Mouse (Mus musculus): Measurements from ENCODE around the gene Cfap43. TPM values are rescaled to one million over a fixed set of nuclear protein-coding genes. Genes with fewer than 3 reads are reported as not detected.

Cfap43 gene
- total RNA-seq, 2 experiments from 2014 or later = 1.2 to 1.7 TPM

DNA sequence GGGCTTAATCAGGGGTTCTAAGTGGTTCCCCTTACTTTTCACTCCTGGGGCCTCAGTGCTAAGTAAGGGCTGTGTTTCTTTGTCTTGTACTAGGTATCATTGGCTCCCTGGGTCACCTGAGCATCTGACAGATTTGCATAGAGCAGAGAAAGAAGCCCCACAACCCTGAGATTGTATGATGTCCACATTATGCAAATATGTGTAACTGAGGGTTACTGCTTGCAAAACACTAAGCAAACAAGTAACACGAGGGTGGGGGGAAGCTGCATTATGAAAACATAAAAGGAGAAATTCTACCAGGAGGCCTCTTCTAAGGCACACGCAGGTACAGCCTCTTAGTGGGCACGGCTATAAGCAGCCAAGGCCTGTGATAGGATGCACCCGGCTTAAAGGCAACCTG lies 3.8 kb downstream of the Cfap43 start:
- no peak for DNase-seq
- intact Hi-C loops (cut with DNase I) = no loop called here

DNA sequence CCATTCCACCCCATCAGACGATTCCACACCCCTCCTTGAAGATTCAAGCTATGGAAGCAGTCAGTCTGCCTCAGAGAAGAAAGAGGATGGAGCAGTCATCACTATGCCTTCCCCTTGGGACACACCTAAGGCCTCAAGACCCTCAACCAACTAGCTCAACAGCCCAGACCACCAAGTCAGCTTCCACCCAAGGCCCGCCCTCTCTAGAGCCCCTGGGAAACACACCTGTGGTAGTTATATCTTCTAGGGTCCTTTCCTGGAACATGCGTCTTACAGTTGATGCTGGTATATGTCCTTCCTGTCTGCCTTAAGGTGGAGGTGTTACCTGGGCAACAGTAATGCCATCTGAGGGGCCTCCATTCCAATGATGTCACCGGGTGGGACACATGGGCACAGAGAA lies 4.9 kb downstream of the Cfap43 start:
- no peak for DNase-seq
- intact Hi-C loops (cut with DNase I) = no loop called here

DNA sequence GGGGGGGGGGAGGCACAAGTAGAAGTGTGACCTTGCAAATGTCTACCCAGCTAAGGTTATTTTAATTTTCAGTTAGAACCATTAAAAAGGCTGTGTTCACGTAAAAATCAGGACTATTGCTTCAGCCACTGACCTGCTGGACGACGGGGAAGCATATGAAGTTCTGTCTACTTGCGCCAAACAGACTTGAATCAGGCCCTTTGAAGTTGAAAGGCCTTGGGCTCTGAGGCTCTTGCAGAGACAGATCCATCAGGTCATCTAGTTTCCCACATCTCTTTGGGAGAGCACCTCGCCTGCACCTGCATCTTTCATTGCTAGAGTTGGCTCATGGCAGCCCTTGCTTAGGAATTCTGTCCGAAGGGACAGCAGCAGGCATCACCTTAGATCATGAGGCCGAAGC lies 5.7 kb downstream of the Cfap43 start:
- intact Hi-C loops (cut with DNase I) = no loop called here
- DNase-seq = no peak

DNA sequence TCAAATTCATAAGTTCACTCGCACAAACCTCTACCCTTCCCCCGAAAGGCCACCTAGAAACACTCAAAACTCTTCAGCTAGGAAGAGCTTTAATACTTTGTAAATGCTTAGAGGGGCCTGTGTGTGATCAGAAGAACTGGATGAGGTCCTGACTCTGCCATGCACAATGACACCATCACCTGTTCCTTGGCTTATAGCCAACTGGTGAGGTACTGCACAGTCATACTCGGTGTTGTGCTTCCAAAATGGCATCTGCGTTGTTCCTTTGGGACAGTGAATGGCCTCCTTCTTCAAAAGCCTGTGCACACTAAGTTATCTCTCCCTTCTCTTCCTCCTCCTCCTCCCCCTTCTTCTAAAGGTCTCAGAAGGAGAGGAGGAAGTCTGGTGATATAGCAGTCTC lies 8.3 kb downstream of the Cfap43 start:
- DNase-seq = no peak
- intact Hi-C loops (cut with DNase I) = no loop called here

DNA sequence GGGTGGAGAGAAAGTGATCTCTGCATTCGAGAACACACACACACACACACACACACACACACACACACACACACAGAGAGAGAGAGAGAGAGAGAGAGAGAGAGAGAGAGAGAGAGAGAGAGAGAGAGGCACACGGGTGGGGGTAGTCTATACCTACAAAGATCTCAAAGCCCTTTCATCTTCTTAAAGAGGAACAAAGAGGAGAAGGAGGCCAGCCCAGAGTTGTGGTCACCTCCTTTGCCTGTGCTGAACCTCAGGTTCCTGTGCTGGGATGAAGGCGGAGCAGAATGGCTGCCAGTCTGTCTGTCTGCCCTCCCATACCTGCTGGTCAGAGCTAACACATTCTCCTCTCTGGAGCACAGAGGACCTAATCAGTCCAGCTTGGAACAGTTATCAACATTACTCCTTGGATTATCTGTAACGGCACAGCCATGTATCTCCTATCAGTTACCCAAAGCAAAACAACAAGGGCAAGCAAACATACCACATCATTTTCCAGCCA lies 8.9 kb downstream of the Cfap43 start:
- no peak for DNase-seq
- intact Hi-C loops (cut with DNase I) = no loop called here

DNA sequence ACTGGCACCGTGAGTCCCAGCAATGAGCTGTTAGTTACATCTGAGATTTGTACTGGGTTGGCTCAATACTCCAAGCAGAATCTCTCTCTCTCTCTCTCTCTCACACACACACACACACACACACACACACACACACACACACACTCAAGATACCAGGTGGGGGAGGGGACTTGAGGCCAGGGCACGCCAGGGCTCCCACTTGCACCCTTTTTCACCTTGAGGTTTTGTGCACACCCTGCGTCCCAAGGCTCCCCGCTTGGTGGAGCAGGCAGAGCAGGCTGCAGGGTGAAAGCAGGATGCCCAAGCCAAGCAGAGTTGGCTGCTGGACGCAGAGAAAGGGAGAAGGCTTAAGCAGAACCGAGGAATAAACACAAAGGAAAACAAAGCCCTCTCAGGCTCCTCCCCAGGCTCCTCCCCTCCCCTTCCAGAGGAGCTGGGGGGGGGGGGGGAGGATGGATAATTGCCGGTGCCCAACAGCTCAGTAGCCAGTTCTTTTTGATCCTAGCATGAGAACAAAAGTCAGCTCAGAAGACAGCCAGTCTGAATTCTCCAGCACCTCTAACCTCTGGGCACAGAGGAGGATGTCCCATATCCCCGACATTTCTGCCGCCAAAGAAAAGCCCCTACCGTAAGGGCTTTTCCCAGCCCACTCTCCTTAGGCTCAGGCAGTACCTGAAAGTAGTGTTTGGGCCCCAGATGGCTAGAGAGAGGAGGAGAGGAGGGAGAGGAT lies 9.5 kb downstream of the Cfap43 start:
- DNase-seq = no peak
- intact Hi-C loops (cut with DNase I) = no loop called here

DNA sequence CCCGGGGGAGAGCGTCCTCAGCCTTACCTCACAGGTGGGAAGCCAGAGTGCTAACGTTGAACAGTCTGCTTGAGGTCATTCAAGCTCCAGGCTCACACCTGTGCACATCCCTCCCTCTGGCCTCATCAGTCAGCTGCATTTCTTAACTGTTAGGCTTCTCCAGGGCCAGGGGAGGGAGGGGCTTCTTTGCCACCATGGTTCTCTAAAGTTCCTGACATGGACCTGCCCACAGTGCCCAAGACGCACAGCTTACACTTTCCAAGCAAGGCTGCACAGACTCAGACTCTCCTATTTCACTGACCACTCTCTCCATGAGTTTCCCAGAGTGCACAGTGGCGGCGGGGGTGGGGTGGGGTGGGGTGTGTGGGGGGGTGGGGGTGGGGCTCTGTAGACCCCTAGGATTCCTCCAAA lies 10.1 kb downstream of the Cfap43 start:
- DNase-seq = no peak
- intact Hi-C loops (cut with DNase I) = no loop called here

DNA sequence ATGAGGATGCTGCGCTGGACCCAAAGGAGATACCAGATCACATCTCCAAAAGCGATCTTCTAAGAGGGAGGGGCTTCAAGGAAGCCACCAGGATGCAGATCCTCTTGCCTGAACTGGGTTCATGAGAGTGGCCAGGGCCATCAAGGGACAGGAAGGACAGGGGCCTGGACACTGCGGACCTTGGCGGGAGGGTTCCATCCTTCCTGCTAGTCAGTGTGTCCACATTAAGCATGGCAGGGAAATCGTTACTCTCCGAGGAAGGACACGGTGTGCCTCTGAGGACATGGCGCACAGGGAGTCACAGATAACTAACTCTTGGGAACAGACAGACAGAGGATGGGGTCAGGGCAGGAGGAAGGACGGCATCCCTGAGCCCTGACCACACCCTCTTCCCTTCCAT lies 11.5 kb downstream of the Cfap43 start:
- intact Hi-C loops (cut with DNase I) = no loop called here
- no peak for DNase-seq

DNA sequence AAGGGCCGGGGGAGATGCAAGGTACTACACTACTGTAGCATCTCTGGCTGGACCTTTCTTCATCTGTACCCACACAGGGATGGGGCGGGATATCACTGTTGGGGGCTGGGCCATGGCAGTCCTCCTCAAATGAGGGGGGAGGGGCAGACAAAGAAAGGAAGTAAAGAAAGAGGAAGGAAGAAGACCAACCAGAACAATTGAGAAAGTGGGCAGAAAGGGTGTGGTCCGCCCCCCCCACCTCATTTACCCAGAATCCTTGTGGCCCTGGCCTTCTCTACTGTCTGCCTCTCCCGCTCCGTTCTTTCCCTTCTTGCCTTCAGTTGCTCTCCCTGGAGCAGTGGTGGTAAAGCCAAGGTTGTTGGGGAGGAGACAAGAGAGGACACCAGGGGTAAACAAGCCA lies 13.5 kb downstream of the Cfap43 start:
- intact Hi-C loops (cut with DNase I) = no loop called here
- no peak for DNase-seq

DNA sequence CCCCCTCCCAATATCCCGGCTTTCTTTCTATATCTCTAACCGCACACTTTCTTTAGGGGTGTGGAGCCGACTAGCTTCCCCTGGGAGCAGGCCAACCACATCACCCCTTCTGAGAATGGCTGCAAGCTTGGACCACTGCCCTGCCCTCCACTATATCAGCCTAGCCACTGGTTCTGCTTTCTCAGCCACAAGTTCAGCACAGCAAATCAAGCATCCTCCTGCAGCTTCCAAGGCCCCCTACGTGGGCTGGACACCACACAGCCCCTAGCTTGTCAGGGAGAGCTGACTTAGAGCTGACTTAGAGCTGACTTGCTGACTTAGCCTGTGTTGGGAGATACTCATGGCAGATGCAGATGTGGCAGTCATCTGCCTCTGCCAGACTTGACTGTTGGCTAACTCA lies 14.0 kb downstream of the Cfap43 start:
- no peak for DNase-seq
- intact Hi-C loops (cut with DNase I) = no loop called here

DNA sequence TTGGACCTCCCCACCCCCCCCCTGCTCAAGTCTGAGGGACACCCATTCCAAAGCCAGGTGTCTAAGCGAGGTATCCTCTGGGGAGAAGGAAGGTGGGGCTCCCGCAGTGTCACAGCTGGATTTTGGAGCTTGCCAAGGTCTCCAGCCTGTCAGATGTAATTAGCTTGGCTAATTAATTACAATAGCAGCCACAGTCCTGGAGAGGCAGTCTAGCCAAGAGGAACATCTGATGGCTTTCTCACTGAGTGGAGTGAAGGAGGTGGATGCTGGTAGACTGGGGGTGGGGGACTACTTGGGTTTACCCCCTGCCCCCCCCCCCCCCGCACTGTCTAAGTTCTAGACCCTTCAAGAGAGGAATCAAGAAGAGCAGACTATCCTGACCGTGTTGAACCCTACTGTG lies 15.4 kb downstream of the Cfap43 start:
- intact Hi-C loops (cut with DNase I) = no loop called here
- no peak for DNase-seq

DNA sequence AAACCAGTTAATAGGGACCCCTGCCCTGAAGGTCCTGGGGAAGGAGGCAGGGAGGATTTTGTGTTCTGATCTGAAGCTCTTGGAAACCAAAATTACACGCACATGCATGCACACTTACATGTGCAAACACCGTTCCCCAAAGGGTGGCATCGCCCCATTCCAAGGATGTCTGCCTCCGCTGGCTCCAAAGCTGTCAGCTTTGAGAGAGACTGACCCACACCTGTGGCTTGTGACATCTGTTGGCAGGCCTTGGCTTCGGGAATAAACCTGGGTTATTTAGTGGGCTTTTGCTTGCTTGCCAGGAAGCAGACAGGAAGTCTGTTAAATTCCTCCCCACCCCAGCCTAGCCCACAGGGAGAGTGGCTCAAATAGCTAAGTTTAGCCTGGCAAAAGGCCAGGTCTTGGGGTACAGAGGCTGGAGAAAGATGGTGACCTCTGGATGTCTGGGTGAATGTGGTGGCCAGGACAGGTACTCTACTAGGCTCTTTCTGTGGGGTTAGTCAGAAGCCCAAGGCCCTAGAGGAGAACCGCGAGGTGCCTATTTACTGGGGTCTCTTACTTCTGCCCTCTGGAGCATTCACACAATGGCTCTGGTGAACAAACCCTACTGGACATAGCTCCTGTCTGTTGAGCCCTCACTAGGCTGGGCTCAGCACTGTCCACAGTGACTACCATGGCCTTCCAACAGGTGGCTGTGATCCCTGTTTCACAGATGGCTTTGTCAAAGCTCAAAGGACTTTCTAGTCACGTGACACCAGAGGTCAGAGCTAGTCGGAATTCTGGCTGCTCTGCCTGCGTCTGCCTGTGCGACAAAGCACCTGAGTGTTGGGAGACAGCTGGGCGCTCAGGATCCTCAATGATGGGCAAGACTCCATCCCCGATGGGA lies 16.5 kb downstream of the Cfap43 start:
- no peak for DNase-seq
- intact Hi-C loops (cut with DNase I) = no loop called here

DNA sequence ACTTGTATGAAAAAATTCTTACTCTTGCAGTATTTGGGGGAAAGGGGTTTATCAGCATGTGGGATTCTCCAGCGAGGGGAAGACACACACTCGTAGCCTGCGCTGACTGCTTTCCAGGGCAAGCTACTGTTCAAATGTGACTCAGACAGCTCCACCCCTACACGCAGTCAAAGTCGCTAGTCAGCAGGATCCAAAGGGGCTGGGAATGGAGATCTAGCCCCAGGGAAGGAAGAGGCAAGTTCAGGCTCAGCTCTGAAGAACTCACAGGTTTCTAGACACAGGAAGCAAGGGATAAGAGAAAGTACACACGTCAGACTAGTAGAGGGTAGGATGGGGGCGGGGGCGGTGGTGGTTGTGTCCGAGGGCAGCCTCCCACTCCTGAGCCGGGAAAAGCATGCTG lies 18.5 kb downstream of the Cfap43 start:
- intact Hi-C loops (cut with DNase I) = no loop called here
- no peak for DNase-seq

DNA sequence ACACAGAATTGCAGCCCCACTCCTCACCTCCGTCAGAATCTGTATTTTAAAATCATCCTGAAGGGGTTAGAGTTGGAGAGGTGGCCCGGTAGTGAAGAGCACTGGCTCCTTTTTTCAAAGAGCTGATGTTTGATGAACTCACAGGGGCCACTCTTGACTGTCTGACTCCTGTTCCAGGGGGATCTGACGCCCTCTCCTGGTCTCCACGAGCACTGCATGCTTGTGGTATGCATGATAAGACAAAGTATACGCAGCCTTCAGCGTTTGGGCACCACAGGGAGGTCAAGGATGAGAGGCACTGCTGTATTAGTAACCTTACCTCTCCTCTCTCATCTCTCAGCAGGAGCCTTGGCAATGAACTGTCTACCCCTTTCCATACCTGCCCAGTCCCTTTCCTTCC lies 19.1 kb downstream of the Cfap43 start:
- no peak for DNase-seq
- intact Hi-C loops (cut with DNase I) = no loop called here

DNA sequence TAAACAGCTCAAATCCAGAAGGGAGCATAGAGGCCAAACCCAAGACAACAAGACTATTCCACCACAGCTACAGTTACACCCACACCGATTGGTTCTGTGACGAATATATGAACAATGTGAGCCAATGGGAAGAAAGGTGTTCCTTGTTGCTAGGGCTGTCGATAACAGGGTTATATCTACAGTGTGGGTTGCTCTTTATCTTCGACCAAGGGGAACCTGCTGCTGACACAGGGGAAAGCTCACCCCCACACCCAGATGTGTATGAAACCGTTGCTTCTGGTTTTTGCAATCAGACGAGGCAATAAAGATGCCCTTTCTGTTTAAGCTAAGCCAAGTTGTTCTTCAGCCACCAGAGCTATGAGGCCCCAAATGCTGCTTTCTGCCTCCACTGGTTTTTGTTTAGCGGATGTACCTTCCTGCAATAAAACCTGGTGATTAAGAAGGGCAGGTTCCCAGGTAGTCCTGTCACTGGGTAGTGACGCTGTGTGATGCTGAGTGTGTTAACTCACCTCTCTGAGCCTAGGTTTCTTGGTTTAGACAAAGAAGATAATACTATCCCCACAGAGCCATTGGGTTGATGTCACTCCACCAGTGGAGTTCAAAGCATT lies 20.5 kb downstream of the Cfap43 start:
- no peak for DNase-seq
- intact Hi-C loops (cut with DNase I) = no loop called here

DNA sequence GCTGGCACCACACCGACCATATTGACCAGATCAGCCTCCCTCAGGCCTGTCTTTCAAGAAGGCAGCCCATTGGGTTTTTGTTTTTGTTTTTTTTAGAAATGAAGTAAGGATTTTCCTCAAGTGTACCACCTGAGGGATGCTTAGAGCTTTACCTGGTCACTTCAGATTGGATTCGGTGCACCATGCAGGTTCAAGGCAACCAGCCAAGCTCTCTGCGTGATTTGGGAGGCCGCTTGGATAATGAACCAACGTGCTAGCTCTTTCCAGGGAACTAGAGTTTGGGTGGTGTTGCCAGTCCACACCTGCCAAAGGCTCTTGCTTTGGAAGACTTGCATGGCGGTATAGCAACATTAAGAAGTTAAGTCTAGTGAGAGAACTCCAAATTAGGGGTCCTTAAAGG lies 26.0 kb downstream of the Cfap43 start:
- DNase-seq = no peak
- intact Hi-C loops (cut with DNase I) = no loop called here

DNA sequence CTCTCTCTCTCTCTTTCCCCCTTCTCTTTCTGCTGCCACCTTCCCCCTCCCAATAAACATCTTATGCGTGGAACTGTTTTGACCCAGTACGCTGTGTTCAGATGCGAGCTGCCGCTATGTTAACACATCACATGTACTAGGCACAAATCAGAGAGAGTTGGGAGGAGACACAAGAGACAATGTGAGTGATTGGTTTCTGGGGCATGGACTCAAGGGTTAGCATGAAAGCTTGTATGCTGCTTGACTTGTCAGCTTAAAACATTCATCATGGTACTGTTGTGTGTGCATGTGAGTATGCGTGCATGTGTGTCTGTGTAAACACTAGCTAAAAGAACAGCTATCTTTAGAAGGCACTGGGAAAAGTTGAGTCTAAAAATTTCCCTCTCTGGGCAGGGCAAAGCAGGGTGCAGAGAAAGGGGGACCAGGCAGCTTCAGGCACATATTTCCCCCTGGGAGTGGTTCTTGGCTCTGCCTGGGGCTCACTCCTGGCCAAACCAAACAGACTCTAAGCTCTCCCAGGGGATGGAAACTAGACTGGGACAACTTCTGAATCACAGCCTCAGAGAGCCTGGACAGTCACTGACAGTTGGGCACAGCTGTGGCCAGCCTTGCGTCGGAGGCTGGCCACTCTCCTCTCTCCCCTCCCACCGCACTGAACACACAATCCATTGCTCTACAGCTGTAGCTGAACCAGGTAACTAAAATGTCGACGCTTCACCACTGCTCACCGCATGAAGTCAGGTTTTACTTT lies 27.4 kb downstream of the Cfap43 start:
- DNase-seq = no peak
- intact Hi-C loops (cut with DNase I) = no loop called here

DNA sequence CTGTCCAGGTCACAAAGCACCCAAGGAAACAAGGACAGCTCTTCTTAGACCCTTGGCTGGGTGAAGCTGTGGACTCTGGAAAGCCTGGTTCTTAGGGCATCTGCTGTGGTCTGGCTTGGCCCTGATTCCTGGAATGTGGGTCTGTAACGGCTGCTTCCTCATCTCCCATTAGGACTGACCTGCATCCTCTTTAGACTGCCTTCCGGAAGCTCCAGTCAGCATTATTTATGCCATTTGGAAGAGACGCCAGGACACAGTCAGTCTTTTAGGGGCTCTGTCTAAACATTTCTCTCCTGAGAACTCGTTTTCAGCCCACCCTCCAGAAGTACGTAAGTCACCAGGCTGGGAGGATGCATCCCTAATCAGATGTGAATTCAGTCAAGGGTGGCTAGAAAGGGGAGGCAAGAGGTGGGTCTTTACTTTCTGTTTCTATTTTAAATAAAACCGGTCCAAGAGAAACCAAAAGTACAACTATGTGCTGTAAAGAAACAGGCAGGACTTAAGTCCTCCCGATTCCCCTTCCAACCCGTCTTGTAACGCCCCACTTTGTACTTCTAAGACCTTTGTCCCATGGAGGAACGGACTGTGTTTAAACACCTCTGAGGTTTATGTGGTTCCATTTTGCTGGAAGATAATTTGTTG lies 28.5 kb downstream of the Cfap43 start:
- intact Hi-C loops (cut with DNase I) = no loop called here
- DNase-seq = no peak

DNA sequence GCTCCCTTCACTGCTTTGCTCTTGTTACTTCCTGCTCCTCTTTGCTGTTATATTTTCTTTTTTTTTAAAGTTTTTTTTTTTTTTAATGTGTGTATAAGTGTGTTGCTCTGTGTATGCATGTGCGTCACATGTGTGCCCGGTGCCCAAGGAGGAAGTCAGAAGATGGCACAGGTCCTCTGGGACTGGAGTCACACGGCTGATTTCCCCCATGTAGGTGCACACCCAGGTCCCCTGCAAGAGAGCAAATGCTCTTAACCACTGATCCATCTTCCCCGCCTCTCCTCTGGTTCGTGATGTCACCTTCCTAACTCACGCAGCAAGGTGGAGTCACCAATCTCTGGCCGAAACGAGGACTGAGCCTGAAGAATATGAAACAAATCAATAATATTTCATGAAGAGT lies 31.1 kb downstream of the Cfap43 start:
- no peak for DNase-seq
- intact Hi-C loops (cut with DNase I) = no loop called here

DNA sequence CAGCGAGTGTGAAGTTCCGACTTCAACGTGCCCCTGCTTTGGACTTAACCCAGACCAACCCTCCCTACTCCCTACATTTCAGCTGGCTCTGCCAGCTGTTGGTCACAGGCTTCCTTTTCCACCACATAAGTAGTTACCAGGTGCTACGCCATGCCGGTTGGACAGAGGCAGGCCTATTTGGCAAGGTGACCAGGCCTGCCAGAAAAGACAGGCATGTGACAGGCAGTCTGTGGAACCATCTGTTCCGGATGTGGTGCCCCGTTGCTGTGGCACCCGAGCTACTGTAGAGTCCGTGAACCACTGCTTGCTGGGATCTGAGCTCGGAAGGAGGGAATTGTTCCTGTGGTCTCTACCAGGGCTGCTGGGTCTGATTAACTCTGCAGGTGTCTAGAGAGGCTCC lies 31.7 kb downstream of the Cfap43 start:
- no peak for DNase-seq
- intact Hi-C loops (cut with DNase I) = no loop called here

DNA sequence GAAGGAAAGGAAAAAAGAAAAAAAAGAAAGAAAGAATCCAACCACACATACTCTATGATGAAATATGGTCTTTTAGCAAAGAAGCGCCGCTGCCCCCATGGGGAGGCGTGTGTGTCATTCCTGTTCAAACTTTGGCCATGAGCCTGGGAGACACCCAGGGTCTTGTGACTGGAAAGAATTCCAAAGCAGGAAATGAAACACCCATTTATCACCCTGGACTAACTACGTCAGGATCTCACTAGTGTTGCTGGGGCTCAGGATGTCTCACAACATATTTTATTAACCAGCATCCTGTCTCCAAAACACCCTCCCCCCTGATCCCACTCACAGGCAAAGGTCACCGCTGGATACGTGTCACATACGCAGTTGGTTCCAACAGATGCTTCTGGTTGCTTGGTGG lies 32.5 kb downstream of the Cfap43 start:
- DNase-seq = no peak
- intact Hi-C loops (cut with DNase I) = no loop called here

Data from left cerebral cortex, postnatal 4 days (tissue).